Mouse (Mus musculus) heart, adult 18-20 months (tissue): ENCODE results near the gene Rdh16f2. TPM values are rescaled to one million over a fixed set of nuclear protein-coding genes. Genes with fewer than 3 reads are reported as not detected.
A peak's percentile ranks its signal among the peaks of the same experiment; 100 is the strongest.
"Not testable (repeated sequence)": the region's sequence is repeated elsewhere in the genome, so short reads cannot be mapped to it uniquely, and the experiment has no call there.

Source experiments
- DNase-seq, 2 experiments: peaks; one replicate each; pipeline ENCODE4 v3.0.0; 2021 to 2022; ENCODE audit warnings: mixed read lengths in 1 of 2
- total RNA-seq, 2 experiments: library from RNA; stranded (reverse); gene quantifications; 2 replicates each; pipeline ENCODE4 v1.2.3; 2021

The Rdh16f2 gene
- total RNA-seq, 2 experiments from 2014 or later = not detected

DNA sequence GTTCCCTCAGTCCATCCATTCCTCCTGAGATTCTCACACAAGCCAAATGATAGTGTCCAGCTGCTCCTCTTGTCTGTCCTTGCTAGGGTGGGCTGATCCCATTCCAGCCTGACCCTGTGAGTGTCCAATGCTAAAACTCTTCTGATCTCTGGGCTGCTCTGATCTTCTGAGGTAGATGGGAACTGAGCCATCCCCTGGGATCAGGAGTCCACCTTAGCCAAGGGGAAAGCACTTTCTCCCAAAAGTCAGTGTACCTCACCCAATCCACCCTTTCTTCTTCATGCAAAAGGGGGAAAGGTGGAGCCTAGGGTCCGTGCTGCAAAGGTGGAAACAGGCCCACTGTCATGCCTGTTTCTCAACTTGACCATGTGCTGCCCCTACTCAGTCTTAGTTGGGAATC, 25.2 kb downstream of the Rdh16f2 start:
- DNase-seq = no peak

DNA sequence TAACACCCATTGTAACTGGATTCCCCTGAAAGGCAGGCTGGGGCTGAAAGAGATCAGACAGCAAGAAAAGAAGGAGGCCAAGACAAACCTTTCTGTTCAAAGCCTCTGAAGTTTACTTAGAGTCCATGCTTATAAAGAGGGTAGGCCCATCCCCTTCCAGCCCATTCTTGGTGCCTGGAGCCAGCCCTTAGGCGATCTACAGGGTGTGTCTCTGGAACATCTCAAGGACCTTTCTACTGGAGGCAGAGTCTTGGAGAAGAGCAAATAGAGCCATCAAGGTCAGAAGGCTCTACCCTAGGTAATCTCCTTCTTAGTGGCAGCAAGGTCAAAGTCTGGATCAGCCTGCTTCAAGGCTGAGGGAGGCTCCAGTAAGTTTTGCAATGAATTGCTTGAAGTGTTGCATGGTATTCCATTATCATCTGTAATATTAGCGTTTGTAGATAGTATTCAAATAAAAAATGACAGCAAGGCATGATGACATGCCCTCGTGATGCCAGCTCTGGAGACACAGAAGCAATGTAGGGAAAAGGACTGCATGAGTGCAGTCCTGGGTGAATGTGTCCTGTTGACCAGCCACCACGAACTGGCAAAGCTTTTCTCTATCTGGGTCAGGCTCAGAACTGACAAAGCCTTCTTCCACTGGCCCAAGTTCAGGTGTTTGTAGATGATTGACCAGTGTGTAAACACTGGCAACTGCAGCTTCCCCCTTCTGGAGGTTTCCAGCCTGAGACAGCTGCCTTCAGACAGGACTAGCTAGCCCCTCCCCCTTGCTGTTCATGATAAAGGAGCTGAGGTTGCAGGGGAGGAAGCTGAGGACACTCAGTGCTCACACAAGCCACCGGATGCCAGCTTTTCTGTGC, 27.1 kb downstream of the Rdh16f2 start:
- DNase-seq = not testable (repeated sequence)

GRCm38 (mm10) chr10:127896705-127897104, 30.4 kb downstream of the Rdh16f2 start:
- DNase-seq = no peak

DNA sequence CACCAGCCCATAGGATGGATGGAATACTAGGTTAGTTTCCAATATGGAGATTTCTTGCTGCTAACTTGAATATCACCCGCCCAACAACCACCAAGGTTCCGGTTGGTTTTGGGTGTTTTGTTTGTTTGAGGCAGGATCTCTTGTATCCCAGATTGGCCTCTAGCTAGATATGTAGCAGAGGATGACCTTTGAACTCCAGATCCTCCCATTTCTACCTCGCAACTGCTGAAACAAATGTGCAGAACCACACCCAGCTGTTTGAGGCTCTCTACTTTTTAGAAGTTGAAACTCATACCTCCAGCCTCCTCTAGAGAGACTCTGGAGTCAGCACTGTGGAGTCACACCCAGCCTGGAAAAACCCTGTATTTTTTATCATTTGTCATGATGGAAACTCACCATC, 31.2 kb downstream of the Rdh16f2 start:
- no peak for DNase-seq

DNA sequence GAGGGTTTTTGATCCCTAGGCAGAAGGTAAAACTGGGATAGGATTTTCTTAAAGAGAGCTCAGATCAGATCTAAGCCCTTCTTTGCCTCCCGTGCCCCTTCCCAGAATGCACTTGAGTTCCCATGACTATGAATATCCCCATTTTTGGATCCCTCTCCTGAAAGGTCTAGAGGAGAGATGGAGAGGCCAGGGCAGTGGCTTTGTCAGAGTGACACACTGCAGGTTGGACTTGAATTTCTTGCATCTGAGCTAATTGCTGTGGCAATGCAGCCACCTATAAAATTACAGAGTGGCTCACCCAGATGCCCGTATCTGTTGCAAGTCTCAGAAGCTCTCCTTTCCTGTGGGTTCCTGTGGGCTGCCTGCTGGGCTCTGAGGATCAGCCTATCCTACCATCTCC, 31.9 kb downstream of the Rdh16f2 start, which contains the start of gene Sdr9c7:
Sdr9c7 (plus strand) TSS at position 301 of the 400 bp plus-strand sequence.
- no peak for DNase-seq

GRCm38 (mm10) chr10:127899783-127900182, 33.5 kb downstream of the Rdh16f2 start:
- DNase-seq = no peak

GRCm38 (mm10) chr10:127901751-127902150, 35.5 kb downstream of the Rdh16f2 start:
- no peak for DNase-seq

DNA sequence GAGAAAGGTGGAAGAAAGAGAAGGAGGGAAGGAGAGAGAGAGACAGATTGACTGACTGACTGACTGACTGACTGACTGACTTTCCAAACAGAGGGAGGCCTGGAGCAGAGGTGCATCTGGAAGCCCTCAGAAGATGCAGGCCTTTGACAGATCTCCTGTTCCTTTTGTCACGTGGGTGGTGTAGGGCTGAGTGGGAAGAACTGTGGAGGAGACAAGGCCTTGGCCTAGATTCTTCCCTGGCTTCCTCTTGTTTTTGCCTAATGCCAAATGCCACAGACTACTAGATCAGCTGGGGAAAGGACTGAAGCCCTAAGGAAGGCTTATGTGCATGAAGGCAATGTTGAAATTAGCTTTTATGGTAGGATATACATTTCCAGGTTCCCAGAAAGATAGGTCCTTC, 36.8 kb downstream of the Rdh16f2 start:
- no peak for DNase-seq

GRCm38 (mm10) chr10:127904718-127905446, 38.6 kb downstream of the Rdh16f2 start:
- peak; percentile 11 to 14 for DNase-seq

DNA sequence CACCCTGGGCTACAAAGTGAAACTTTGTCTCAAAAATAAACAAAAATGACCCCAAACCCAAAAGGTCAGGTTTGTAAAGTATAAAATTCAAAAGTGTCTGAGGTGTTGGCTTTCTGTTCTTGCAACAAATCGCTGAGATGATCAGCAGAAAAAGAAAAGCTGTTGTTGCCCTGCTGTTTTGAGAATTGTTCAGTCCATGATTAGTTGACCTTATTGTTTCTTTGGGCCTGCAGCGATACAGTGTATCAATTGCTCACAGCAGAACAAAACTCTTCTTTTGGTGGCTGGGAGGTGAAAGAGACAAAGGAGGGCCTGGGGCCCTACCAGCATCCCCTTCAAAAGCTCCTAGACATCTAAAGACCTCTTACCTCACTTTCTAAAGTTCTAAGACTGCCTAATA, 39.9 kb downstream of the Rdh16f2 start:
- no peak for DNase-seq

- DNase-seq = no peak
These were observed 41.2 kb downstream of the Rdh16f2 start for GRCm38 (mm10) chr10:127907386-127907951.

DNA sequence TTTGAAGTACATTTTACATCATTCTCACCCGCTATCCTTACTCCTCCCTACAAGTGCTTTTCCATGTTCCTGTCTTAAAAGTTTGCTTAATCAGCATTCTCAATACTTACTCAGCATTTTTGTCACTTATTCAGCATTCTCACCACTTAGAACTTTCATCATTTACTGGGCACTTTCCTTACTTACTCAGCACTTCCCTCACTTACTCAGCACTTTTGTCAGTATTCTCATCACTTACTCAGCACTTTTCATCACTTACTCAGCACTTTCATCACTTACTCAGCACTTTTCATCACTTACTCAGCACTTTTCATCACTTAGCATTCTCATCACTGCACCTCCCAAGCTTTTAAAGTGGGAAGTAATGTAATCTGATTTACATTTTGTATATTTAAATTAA, 49.3 kb downstream of the Rdh16f2 start:
- no peak for DNase-seq

GRCm38 (mm10) chr10:127917183-127917582, 50.9 kb downstream of the Rdh16f2 start:
- DNase-seq = not testable (repeated sequence)

DNA sequence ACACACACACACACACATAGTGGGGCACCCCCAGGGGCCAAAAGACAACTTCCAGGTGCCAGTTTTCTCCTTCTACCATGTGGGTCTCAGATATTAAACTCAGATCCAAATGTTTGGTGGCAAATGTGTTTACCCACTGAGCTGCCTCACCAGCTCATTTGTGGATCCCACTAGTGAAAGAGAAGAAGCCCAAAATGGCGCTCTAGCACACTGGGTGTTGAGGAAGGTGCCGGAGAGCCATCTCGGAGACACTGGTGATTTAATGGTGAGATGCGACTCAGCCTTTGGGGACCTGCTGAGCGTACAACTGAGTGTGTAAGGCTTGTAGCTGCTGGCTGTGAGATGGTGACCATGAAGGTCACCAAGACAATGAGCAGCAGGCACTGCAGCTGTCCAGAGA, 51.4 kb downstream of the Rdh16f2 start:
- DNase-seq = no peak

GRCm38 (mm10) chr10:127922241-127922640, 56.0 kb downstream of the Rdh16f2 start:
- DNase-seq = no peak

DNA sequence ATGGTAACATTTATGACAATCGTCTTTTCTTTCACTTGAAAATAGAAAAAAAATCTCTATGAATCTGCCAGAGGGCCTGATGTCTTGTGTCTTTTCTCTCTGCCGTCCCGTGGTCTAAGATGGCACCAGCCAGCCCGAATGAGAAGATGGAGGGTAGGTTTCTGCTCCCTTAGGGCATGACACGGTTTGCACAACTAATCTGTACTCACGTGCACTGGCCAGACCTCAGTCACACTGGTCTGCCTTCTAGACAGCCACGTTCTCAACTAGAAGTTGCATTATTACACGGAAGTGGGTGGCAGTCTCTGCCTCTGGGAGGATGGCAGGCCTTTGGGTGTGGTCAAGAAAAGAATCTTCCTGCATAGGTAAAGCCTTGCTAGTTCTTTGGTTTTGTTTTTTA, 56.8 kb downstream of the Rdh16f2 start:
- no peak for DNase-seq

DNA sequence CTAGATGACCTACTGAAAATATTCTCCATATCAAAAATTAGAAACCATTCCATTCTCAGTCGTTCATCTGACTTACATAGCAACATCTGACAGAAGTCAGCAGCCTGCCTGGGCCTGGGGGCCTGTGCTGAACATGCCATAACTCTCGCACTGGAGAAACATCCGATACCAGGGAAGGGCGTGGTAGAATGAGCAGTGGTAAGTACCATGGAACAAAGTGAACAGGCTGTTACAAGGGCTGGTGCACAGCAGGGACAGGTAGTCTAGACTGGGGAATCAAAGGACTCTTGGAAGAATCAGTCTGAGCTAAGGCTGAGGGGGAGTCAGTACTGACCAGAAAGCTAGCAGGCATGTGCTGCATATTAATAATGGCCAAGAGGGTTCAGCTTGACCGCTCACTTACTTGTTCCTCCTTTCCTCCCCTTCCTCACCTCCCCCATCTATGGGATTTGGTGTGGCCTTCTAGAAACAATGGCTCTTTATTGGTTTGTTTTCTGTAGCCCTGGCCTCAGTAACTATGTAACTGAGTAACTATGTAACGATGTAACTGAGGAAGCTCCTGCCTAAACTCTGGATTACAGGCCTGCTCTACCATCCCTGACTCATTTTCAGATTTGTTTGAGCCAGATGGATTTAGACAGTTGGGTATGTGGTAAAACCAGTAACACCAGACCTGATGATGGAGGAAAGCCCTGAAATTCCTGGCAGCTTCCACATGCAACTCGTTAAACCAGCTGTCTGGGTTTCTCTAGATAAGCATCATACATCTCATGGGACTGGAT, 58.5 kb downstream of the Rdh16f2 start:
- DNase-seq = no peak

Other genes starting within 250 kb of the Rdh16f2 start
- 10 to 100 TPM; 65.2 to 69.7 TPM for gene Lrp1, start 245.3 kb upstream of the Rdh16f2 start, total RNA-seq
- gene Stat6, start 223.5 kb upstream of the Rdh16f2 start, total RNA-seq = 10 to 100 TPM; 45.2 to 45.7 TPM
- gene Nemp1, start 199.6 kb upstream of the Rdh16f2 start, total RNA-seq = 1 to 10 TPM; 3.6 to 3.8 TPM
- gene Nab2, start 197.9 kb upstream of the Rdh16f2 start, total RNA-seq = 1 to 10 TPM; 4.8 to 5.3 TPM
- under 1 TPM in 1 of 2 experiments, not detected in 1; 0.08 TPM for gene Myo1a, start 161.3 kb upstream of the Rdh16f2 start, total RNA-seq
- gene Tac2, start 142.0 kb upstream of the Rdh16f2 start, total RNA-seq = not detected
- gene Zbtb39, start 126.9 kb upstream of the Rdh16f2 start, total RNA-seq = 1 to 10 TPM; 6.8 to 7.6 TPM
- 1 to 10 TPM; 3.3 to 3.5 TPM for gene Gpr182, start 114.7 kb upstream of the Rdh16f2 start, total RNA-seq
- under 1 TPM; 0.07 to 0.10 TPM for gene Rdh1, start 106.8 kb upstream of the Rdh16f2 start, total RNA-seq
- gene Rdh16f1, start 106.7 kb upstream of the Rdh16f2 start, total RNA-seq = under 1 TPM in 1 of 2 experiments, not detected in 1; 0.10 TPM
- gene Rdh9, start 90.1 kb upstream of the Rdh16f2 start, total RNA-seq = not detected
- gene Rdh16, start 65.3 kb upstream of the Rdh16f2 start, total RNA-seq = under 1 TPM in 1 of 2 experiments, not detected in 1; 0.10 TPM
- not detected for gene Rdh19, start 16.5 kb upstream of the Rdh16f2 start, total RNA-seq
- gene Rdh7, start 22.3 kb downstream of the Rdh16f2 start, total RNA-seq = not detected
- not detected for gene Sdr9c7, start 32.0 kb downstream of the Rdh16f2 start, total RNA-seq
- not detected for gene Hsd17b6, start 141.1 kb downstream of the Rdh16f2 start, total RNA-seq
- gene Prim1, start 148.7 kb downstream of the Rdh16f2 start, total RNA-seq = 1 to 10 TPM; 1.5 to 2.2 TPM
- gene Naca, start 169.1 kb downstream of the Rdh16f2 start, total RNA-seq = 100 to 1,000 TPM; 462 to 532 TPM
- 100 to 1,000 TPM; 104 to 110 TPM for gene Ptges3, start 192.5 kb downstream of the Rdh16f2 start, total RNA-seq
- 1,000 to 10,000 TPM; 8,639 to 9,190 TPM for gene Atp5b, start 216.8 kb downstream of the Rdh16f2 start, total RNA-seq
- 10 to 100 TPM; 19.0 to 20.3 TPM for gene Baz2a, start 225.1 kb downstream of the Rdh16f2 start, total RNA-seq